Mouse (Mus musculus) small intestine, adult 10 weeks (tissue): ENCODE results near the gene Endog. TPM values are rescaled to one million over a fixed set of nuclear protein-coding genes. Genes with fewer than 3 reads are reported as not detected.

ENCODE experiments used
- polyA plus RNA-seq: library from polyadenylated mRNA; stranded (reverse); fragments of 350-450 nt; fragmentation: Illumina TruSeq; extraction: RNeasy Lipid Tissue Mini Kit (QIAGEN cat#74804); gene quantifications from one replicate; pipeline ENCODE4 v1.2.3, GENCODE M21; 2014; ENCODE audit warnings: low replicate concordance

The Endog gene
- polyA plus RNA-seq = not detected

GRCm38 (mm10) chr2:30171371-30171996 lies at the start of gene Endog:
Gene Endog (plus strand): TSS chr2:30171493.

GRCm38 (mm10) chr2:30124472-30125274 lies 46.6 kb upstream of the Endog start, which contains the start of gene Zer1:
Gene Zer1 (minus strand): TSS chr2:30124585.

GRCm38 (mm10) chr2:30133613-30134377 lies 37.5 kb upstream of the Endog start, which contains the start of gene Tbc1d13:
Gene Tbc1d13 (plus strand): TSS chr2:30133746.

GRCm38 (mm10) chr2:30177700-30178675 lies 6.7 kb downstream of the Endog start, which contains the start of gene Spout1:
Gene Spout1 (minus strand): TSS chr2:30178459.

GRCm38 (mm10) chr2:30205629-30206357 lies 34.5 kb downstream of the Endog start, which contains the start of gene Kyat1:
Gene Kyat1 (minus strand): TSS chr2:30205847.

Other genes starting within 250 kb of the Endog start
- 5.7 TPM for gene Gle1, start 236.1 kb upstream of the Endog start, polyA plus RNA-seq
- 28.2 TPM for gene Sptan1, start 205.9 kb upstream of the Endog start, polyA plus RNA-seq
- gene Wdr34, start 122.6 kb upstream of the Endog start, polyA plus RNA-seq = not detected
- 219 TPM for gene Set, start 114.1 kb upstream of the Endog start, polyA plus RNA-seq
- not detected for gene Pkn3, start 93.8 kb upstream of the Endog start, polyA plus RNA-seq
- gene Zdhhc12, start 77.8 kb upstream of the Endog start, polyA plus RNA-seq = 3.9 TPM
- gene Zer1, start 46.9 kb upstream of the Endog start, polyA plus RNA-seq = 2.1 TPM
- gene Tbc1d13, start 37.7 kb upstream of the Endog start, polyA plus RNA-seq = 10.1 TPM
- gene Spout1, start 7.0 kb downstream of the Endog start, polyA plus RNA-seq = 0.30 TPM
- 0.48 TPM for gene Kyat1, start 34.4 kb downstream of the Endog start, polyA plus RNA-seq
- gene Lrrc8a, start 66.2 kb downstream of the Endog start, polyA plus RNA-seq = 1.5 TPM
- gene Gm28035, start 69.1 kb downstream of the Endog start, polyA plus RNA-seq = not detected
- gene Phyhd1, start 94.7 kb downstream of the Endog start, polyA plus RNA-seq = 0.74 TPM
- gene Gm28038, start 109.5 kb downstream of the Endog start, polyA plus RNA-seq = not detected
- 5.9 TPM for gene Dolk, start 114.8 kb downstream of the Endog start, polyA plus RNA-seq
- 6.1 TPM for gene Nup188, start 114.9 kb downstream of the Endog start, polyA plus RNA-seq
- gene Sh3glb2, start 187.8 kb downstream of the Endog start, polyA plus RNA-seq = 1.0 TPM
- gene Miga2, start 192.7 kb downstream of the Endog start, polyA plus RNA-seq = 1.3 TPM
- 3.9 TPM for gene Dolpp1, start 220.8 kb downstream of the Endog start, polyA plus RNA-seq
- gene Crat, start 244.3 kb downstream of the Endog start, polyA plus RNA-seq = 14.2 TPM
- 2.2 TPM for gene Ptpa, start 244.5 kb downstream of the Endog start, polyA plus RNA-seq